Mouse (Mus musculus): ENCODE results near the gene Nwd2.

GRCm38 (mm10) chr5:63821176-63821575 is 172.3 kb downstream of the Nwd2 start:
- TF ChIP-seq CTCF (IDR thresholded peaks at IDR 0.05; ENCODE audit: control insufficient read depth, insufficient read depth, low read length) (peak; percentile 50; the same call in 1 of the 2 replicates), POLR2A (IDR thresholded peaks at IDR 0.05; ENCODE audit: borderline replicate concordance, control insufficient read depth, low read depth, low read length) (no peak)

All from bone marrow, adult 2 months (tissue).